Mouse (Mus musculus) liver, embryonic 14.5 days (tissue): ENCODE results near the gene Spef1. TPM values are rescaled to one million over a fixed set of nuclear protein-coding genes. Genes with fewer than 3 reads are reported as not detected.
A peak's percentile ranks its signal among the peaks of the same experiment; 100 is the strongest.

Experiments
- ATAC-seq: fragments of 200-750 bp; cut with Nextera tagmentation; 2 replicates; pipeline ENCODE4 v1.8.0; 2017; ENCODE audit warnings: moderate number of reproducible peaks, mild to moderate bottlenecking, moderate library complexity; ENCODE audit not compliant: insufficient read depth
- DNase-seq, 3 experiments: peaks; one replicate each; pipeline ENCODE4 v3.0.0-alpha.2; 2012 to 2013; ENCODE audit warnings: low read depth in 3 of 3, low spot score in 3 of 3
- H3K27ac ChIP-seq: fragments of 300-500 bp; sonication (generic); 2 replicates; pipeline ENCODE4 v1.5.1; 2014; ENCODE audit warnings: moderate library complexity, mild to moderate bottlenecking, control low read depth, inconsistent platforms
- H3K27me3 ChIP-seq: fragments of 300-500 bp; sonication (generic); 2 replicates; pipeline ENCODE4 v1.6.1; 2014; ENCODE audit warnings: mild to moderate bottlenecking, low read length, moderate library complexity; ENCODE audit not compliant: control insufficient read depth, insufficient read depth
- H3K36me3 ChIP-seq: fragments of 300-500 bp; sonication (generic); replicated peaks from 2 replicates; pipeline ENCODE4 v1.6.1; 2014; ENCODE audit warnings: low read depth; ENCODE audit not compliant: control insufficient read depth, insufficient read depth
- H3K4me1 ChIP-seq, 2 experiments: fragments of 200-500 bp in 1 of 2; fragments of 300-500 bp in 1 of 2; sonication (generic) in 1 of 2; replicated peaks; 2 replicates each; pipeline ENCODE4 v1.6.1; 2012 to 2014; ENCODE audit warnings: antibody characterized with exemption in 1 of 2, inconsistent platforms in 1 of 2, low read length in 1 of 2; ENCODE audit not compliant: control insufficient read depth in 2 of 2, insufficient read depth in 2 of 2
- H3K4me2 ChIP-seq: fragments of 300-500 bp; sonication (generic); 2 replicates; pipeline ENCODE4 v1.6.1; 2014; ENCODE audit warnings: low read depth, mild to moderate bottlenecking, control low read depth, moderate library complexity
- H3K4me3 ChIP-seq, 2 experiments: fragments of 200-500 bp in 1 of 2; fragments of 300-500 bp in 1 of 2; sonication (generic) in 1 of 2; 2 replicates each; pipeline ENCODE4 v1.5.1; 2012 to 2014; ENCODE audit warnings: low read depth in 2 of 2, low read length in 2 of 2, mild to moderate bottlenecking in 2 of 2, control low read depth in 1 of 2, inconsistent platforms in 1 of 2, moderate library complexity in 1 of 2; ENCODE audit not compliant: insufficient read depth in 1 of 2
- H3K9ac ChIP-seq: fragments of 300-500 bp; sonication (generic); replicated peaks from 2 replicates; pipeline ENCODE4 v1.6.1; 2014; ENCODE audit warnings: mild to moderate bottlenecking, control low read depth, moderate library complexity
- H3K9me3 ChIP-seq: fragments of 300-500 bp; sonication (generic); 2 replicates; pipeline ENCODE4 v1.6.1; 2016; ENCODE audit warnings: low read length, mixed read lengths; ENCODE audit not compliant: control insufficient read depth
- CTCF ChIP-seq: IDR thresholded peaks from 2 replicates; pipeline ENCODE4 v1.5.1; 2016; ENCODE audit warnings: antibody characterized with exemption, low read depth, control low read depth
- EP300 ChIP-seq: IDR thresholded peaks from 2 replicates; pipeline ENCODE4 v1.6.1; 2016; ENCODE audit warnings: antibody characterized with exemption, low read depth
- WGBS: fragments of 180-500 bp; shearing (Covaris S2); extraction: QIAGEN DNeasy Blood & Tissue Kit; methylation state at CpG from one replicate; pipeline ENCODE4 v1.1.7; 2014; ENCODE audit not compliant: insufficient replicate concordance; 5-methylcytosine and 5-hydroxymethylcytosine counted together
- polyA plus RNA-seq, 2 experiments: library from polyadenylated mRNA; depleted of rRNA in 1 of 2; stranded (reverse) in 1 of 2; unstranded in 1 of 2; fragments of >200 nt; fragmentation: Nextera tagmentation in 1 of 2; extraction: Ambion mirVana in 1 of 2; gene quantifications; 2 replicates each; pipeline versions ENCODE4 v1.2.1 to v1.2.3; 2012 to 2014

Gene Spef1
- polyA plus RNA-seq, 2 experiments: 1.3 to 2.2 TPM

DNA sequence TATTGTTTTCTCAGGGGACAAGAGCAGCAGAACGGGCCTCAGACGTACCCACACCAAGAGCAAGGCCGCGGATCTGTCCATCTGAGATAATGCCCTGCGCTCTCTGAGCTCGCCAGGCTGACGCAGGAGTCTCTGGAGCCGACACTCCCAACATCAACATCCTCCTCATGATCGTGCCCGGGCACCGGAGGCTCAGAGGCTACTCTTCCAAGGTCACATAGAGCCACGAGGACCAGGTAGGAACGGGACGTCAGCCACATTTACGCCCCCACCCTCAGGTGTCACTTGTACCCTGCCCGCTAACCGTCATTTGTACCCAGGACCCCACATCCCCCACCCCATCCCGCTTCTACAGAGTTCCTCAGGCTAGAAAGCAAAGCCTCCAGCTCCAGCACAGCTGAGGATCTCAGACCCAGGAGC lies 27.6 kb downstream of the Spef1 start:
- H3K9ac ChIP-seq: peak overlapping the region; percentile 91
- no peaks in the 10 kb centered on the region for H3K9me3 ChIP-seq
- no peaks in the 10 kb centered on the region for H3K27me3 ChIP-seq
- DNase-seq (peak; percentile 77), ATAC-seq (peak; percentile 85)
- H3K4me2 ChIP-seq: peak overlapping the region; percentile 100
- peaks cover 10% of the 10 kb centered on the region for H3K36me3 ChIP-seq
- no peak for TF ChIP-seq CTCF
- peak; percentile 50 for TF ChIP-seq EP300
- H3K4me1 ChIP-seq: peaks cover 14 to 16% of the 10 kb centered on the region in 2 experiments
- H3K4me3 ChIP-seq: peak overlapping the region; percentile 78 to 82
- under 1% methylated on average over 18 of the region's 18 CpGs for WGBS
- H3K27ac ChIP-seq: peak overlapping the region; percentile 92

DNA sequence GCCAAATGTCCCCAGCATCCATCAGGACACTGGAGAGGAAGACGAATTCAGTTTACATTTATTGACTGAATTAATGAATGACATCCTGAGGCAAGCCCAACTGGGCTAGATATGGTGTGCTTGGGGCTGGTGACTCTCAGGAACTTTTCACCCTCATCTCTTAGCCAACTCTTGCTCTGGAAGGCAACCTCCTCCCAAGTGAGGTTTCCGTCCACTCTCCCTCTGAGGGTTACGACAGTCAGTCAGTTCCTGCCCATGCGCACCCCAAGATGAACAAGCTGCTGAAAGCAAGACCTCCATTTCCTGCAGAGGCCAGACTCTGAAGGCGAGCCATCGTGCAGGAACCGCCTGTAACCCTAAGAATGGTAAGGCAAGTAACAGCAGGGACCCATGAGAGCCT lies 30.1 kb downstream of the Spef1 start:
- no peaks in the 10 kb centered on the region for H3K27me3 ChIP-seq
- H3K36me3 ChIP-seq: peaks cover 20% of the 10 kb centered on the region
- H3K9me3 ChIP-seq: no peaks in the 10 kb centered on the region
- TF ChIP-seq CTCF (no peak), EP300 (no peak)
- 88% methylated on average over 7 of the region's 7 CpGs for WGBS
- DNase-seq: no peak
- ATAC-seq: no peak
- no peak overlapping the region for H3K9ac ChIP-seq
- peaks cover 26 to 34% of the 10 kb centered on the region in 2 experiments for H3K4me1 ChIP-seq
- H3K4me2 ChIP-seq: peak overlapping the region; percentile 7; the same call in 1 of the 2 replicates
- H3K27ac ChIP-seq: no peak overlapping the region
- no peak overlapping the region for H3K4me3 ChIP-seq

DNA sequence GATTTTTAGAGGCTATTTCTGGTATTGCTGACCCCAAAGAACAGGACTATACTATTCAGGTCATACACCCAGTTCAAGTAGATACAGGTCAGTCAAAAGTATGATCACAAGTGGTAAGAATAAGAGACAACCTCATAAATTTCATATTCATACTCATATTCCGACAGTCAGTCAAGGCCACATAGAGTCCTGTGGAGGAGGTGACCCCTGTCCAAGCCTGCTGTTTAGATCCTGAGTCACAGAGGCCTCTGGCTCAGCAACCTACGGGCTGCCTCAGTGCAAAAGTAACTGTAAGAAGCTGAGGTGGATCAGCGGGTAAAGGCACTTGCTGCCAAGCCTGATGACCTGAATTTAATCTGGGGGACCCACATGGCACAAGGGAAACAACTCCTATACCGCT lies 33.0 kb downstream of the Spef1 start:
- no peak for TF ChIP-seq CTCF
- no peak for TF ChIP-seq EP300
- Histone ChIP-seq H3K27me3 (no peaks in the 10 kb centered on the region), H3K4me3 (no peak overlapping the region), H3K4me2 (no peak overlapping the region), H3K27ac (no peak overlapping the region), H3K9ac (no peak overlapping the region), H3K4me1 (peaks cover 28 to 35% of the 10 kb centered on the region in 2 experiments), H3K9me3 (no peaks in the 10 kb centered on the region), H3K36me3 (peaks cover 48% of the 10 kb centered on the region)
- DNase-seq: no peak
- WGBS: 81% methylated on average over 4 of the region's 4 CpGs
- no peak for ATAC-seq

DNA sequence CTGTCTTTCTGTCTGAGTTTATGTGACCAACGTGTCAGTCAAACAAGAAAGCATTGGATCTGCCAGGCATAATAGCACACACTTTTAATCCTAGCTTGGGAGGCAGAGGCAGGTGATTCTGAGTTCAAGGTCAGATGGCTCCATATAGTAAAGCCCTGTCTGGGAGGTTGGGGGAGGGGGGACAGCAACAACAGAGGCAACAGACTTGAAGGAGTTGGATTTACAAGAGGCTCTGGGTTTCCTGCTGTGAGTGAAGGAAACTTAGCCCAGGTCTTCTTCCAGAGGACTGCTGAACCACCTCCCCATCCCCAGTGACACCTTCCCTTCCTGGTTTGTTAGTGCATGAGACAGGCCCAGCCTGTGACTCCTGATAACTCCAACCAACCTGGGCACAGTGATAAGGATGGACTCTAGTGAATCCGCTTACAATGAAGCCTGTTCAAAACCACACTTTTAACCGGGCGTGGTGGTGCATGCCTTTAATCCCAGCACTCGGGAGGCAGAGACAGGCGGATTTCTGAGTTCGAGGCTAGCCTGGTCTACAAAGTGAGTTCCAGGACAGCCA lies 34.8 kb downstream of the Spef1 start:
- no peaks in the 10 kb centered on the region for H3K9me3 ChIP-seq
- ATAC-seq (peak; percentile 93), DNase-seq (peak; percentile 80 to 86 (median 81))
- 37% methylated on average over 7 of the region's 7 CpGs for WGBS
- H3K36me3 ChIP-seq: peaks cover 66% of the 10 kb centered on the region
- H3K4me3 ChIP-seq: no peak overlapping the region
- TF ChIP-seq EP300 (peak; percentile 92), CTCF (no peak)
- H3K4me2 ChIP-seq: peak overlapping the region; percentile 53
- peak overlapping the region; percentile 81 for H3K27ac ChIP-seq
- H3K9ac ChIP-seq: peak overlapping the region; percentile 31
- peaks cover 20 to 26% of the 10 kb centered on the region in 2 experiments for H3K4me1 ChIP-seq
- H3K27me3 ChIP-seq: no peaks in the 10 kb centered on the region

DNA sequence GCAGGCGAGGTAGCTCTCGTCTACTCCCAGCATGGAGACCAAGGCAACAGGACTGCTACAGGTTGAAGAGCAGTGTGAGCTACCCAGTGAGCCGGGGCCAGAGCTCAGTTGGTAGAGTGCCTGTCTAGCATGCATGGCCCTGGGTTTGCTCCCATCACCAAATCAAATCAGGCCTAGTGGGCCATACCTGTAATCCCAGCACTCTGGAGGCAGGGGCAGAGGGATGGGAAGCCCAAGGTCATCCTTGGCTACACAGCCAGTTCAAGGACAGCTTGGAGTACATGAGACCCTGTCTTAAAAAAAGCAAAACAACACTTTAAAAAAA lies 37.9 kb downstream of the Spef1 start:
- Histone ChIP-seq H3K36me3 (peaks cover 83% of the 10 kb centered on the region), H3K27me3 (no peaks in the 10 kb centered on the region), H3K9me3 (no peaks in the 10 kb centered on the region), H3K4me3 (no peak overlapping the region), H3K4me1 (peaks cover 17 to 24% of the 10 kb centered on the region in 2 experiments), H3K4me2 (no peak overlapping the region), H3K27ac (no peak overlapping the region), H3K9ac (no peak overlapping the region)
- ATAC-seq (no peak), DNase-seq (no peak)
- TF ChIP-seq CTCF (no peak), EP300 (no peak)
- WGBS: 89% methylated on average over 3 of the region's 3 CpGs
